Mouse (Mus musculus) liver, embryonic 11.5 days (tissue): ENCODE results near the gene Dynll2. TPM values are rescaled to one million over a fixed set of nuclear protein-coding genes. Genes with fewer than 3 reads are reported as not detected.

ENCODE experiments used
- ATAC-seq: fragments of 200-750 bp; cut with Nextera tagmentation; replicated peaks from 2 replicates; pipeline ENCODE4 v1.8.0; 2017; ENCODE audit warnings: moderate number of reproducible peaks, mild to moderate bottlenecking, moderate TSS enrichment, moderate library complexity; ENCODE audit not compliant: low FRiP score
- DNase-seq: peaks from one replicate; pipeline ENCODE4 v3.0.0-alpha.2; 2017; ENCODE audit warnings: low spot score
- H3K27ac ChIP-seq: fragments of 300-500 bp; sonication (generic); 2 replicates; pipeline ENCODE4 v1.5.1; 2014; ENCODE audit warnings: mild to moderate bottlenecking, low read depth, low read length, control low read depth
- H3K27me3 ChIP-seq: fragments of 300-500 bp; sonication (generic); replicated peaks from 2 replicates; pipeline ENCODE4 v1.6.1; 2014; ENCODE audit warnings: low read length, mixed read lengths; ENCODE audit not compliant: control insufficient read depth, insufficient read depth
- H3K36me3 ChIP-seq: fragments of 300-500 bp; sonication (generic); 2 replicates; pipeline ENCODE4 v1.6.1; 2014; ENCODE audit warnings: mild to moderate bottlenecking, low read length, moderate library complexity, mixed read lengths; ENCODE audit not compliant: control insufficient read depth, insufficient read depth
- H3K4me1 ChIP-seq: fragments of 300-500 bp; sonication (generic); replicated peaks from 2 replicates; pipeline ENCODE4 v1.6.1; 2014; ENCODE audit warnings: low read length, mixed read lengths; ENCODE audit not compliant: control insufficient read depth, insufficient read depth
- H3K4me2 ChIP-seq: fragments of 300-500 bp; sonication (generic); 2 replicates; pipeline ENCODE4 v1.6.1; 2014; ENCODE audit warnings: mild to moderate bottlenecking, control low read depth, moderate library complexity
- H3K4me3 ChIP-seq: fragments of 300-500 bp; sonication (generic); 2 replicates; pipeline ENCODE4 v1.5.1; 2014; ENCODE audit warnings: low read depth, low read length, control low read depth
- H3K9ac ChIP-seq: fragments of 300-500 bp; sonication (generic); 2 replicates; pipeline ENCODE4 v1.6.1; 2014; ENCODE audit warnings: low read depth, low read length, control low read depth
- H3K9me3 ChIP-seq: fragments of 300-500 bp; sonication (generic); 2 replicates; pipeline ENCODE4 v1.6.1; 2016; ENCODE audit warnings: low read length, inconsistent platforms, mixed read lengths; ENCODE audit not compliant: control insufficient read depth
- WGBS: fragments of 180-500 bp; shearing (Covaris S2); extraction: QIAGEN DNeasy Blood & Tissue Kit; methylation state at CpG from one replicate; pipeline ENCODE4 v1.1.7; 2014; 5-methylcytosine and 5-hydroxymethylcytosine counted together
- polyA plus RNA-seq: library from polyadenylated mRNA; unstranded; fragments of >200 nt; fragmentation: Nextera tagmentation; extraction: Ambion mirVana; gene quantifications from 2 replicates; pipeline ENCODE4 v1.2.1, GENCODE M21; 2014

Dynll2 gene
- 17.7 and 19.4 TPM in 2 replicates for polyA plus RNA-seq

GRCm38 (mm10) chr11:87986831-87987793 is at the start of gene Dynll2:
Gene Dynll2, minus strand, starts transcription at chr11:87987533.
- ATAC-seq = peak; percentile 93
- Histone ChIP-seq H3K9me3 (no peaks in the 10 kb centered on the region), H3K4me1 (peaks cover 28% of the 10 kb centered on the region), H3K4me2 (peak within 1 kb of the TSS; percentile 94), H3K4me3 (peak within 1 kb of the TSS; percentile 99), H3K27me3 (no peaks in the 10 kb centered on the region), H3K36me3 (peaks cover 16% of the 10 kb centered on the region), H3K9ac (peak within 1 kb of the TSS; percentile 97), H3K27ac (peak within 1 kb of the TSS; percentile 96)
- peak; percentile 85 for DNase-seq
- under 1% methylated on average over 102 of the region's 107 CpGs for WGBS

GRCm38 (mm10) chr11:88036761-88037251 is 49.5 kb upstream of the Dynll2 start:
- WGBS = 91% methylated on average over 10 of the region's 10 CpGs
- Histone ChIP-seq H3K27ac (no peak overlapping the region), H3K4me1 (no peaks in the 10 kb centered on the region), H3K4me2 (no peak overlapping the region), H3K9ac (no peak overlapping the region), H3K4me3 (no peak overlapping the region), H3K36me3 (no peaks in the 10 kb centered on the region), H3K9me3 (no peaks in the 10 kb centered on the region), H3K27me3 (no peaks in the 10 kb centered on the region)
- ATAC-seq = no peak
- DNase-seq = no peak

- no peaks in the 10 kb centered on the region for H3K27me3 ChIP-seq
- no peaks in the 10 kb centered on the region for H3K36me3 ChIP-seq
- H3K27ac ChIP-seq = no peak overlapping the region
- H3K4me2 ChIP-seq = no peak overlapping the region
- DNase-seq (no peak), ATAC-seq (no peak)
- 74% methylated on average over 7 of the region's 7 CpGs for WGBS
- no peaks in the 10 kb centered on the region for H3K4me1 ChIP-seq
- H3K9me3 ChIP-seq = no peaks in the 10 kb centered on the region
- H3K9ac ChIP-seq = no peak overlapping the region
- no peak overlapping the region for H3K4me3 ChIP-seq
Measured at GRCm38 (mm10) chr11:88035970-88036369, 48.6 kb upstream of the Dynll2 start.

GRCm38 (mm10) chr11:88031753-88032152 is 44.4 kb upstream of the Dynll2 start:
- H3K27me3 ChIP-seq = no peaks in the 10 kb centered on the region; the same call in 1 of the 2 replicates
- 87% methylated on average over 5 of the region's 5 CpGs for WGBS
- no peak overlapping the region for H3K9ac ChIP-seq
- DNase-seq = no peak
- H3K27ac ChIP-seq = no peak overlapping the region
- H3K4me1 ChIP-seq = no peaks in the 10 kb centered on the region
- no peak for ATAC-seq
- no peaks in the 10 kb centered on the region for H3K9me3 ChIP-seq
- no peak overlapping the region for H3K4me3 ChIP-seq
- H3K4me2 ChIP-seq = no peak overlapping the region
- no peaks in the 10 kb centered on the region for H3K36me3 ChIP-seq

- no peaks in the 10 kb centered on the region for H3K36me3 ChIP-seq
- DNase-seq (no peak), ATAC-seq (no peak)
- no peak overlapping the region for H3K4me3 ChIP-seq
- no peak overlapping the region for H3K9ac ChIP-seq
- 80% methylated on average over 2 of the region's 2 CpGs for WGBS
- H3K27ac ChIP-seq = no peak overlapping the region
- H3K4me2 ChIP-seq = no peak overlapping the region
- H3K9me3 ChIP-seq = no peaks in the 10 kb centered on the region
- no peaks in the 10 kb centered on the region; the same call in 1 of the 2 replicates for H3K27me3 ChIP-seq
- no peaks in the 10 kb centered on the region for H3K4me1 ChIP-seq
Measured at GRCm38 (mm10) chr11:88030836-88031235, 43.5 kb upstream of the Dynll2 start.

- ATAC-seq (no peak), DNase-seq (no peak)
- H3K9me3 ChIP-seq = no peaks in the 10 kb centered on the region
- H3K27me3 ChIP-seq = no peaks in the 10 kb centered on the region; the same call in 1 of the 2 replicates
- WGBS = 83% methylated on average over 7 of the region's 7 CpGs
- no peaks in the 10 kb centered on the region for H3K36me3 ChIP-seq
- no peak overlapping the region for H3K4me2 ChIP-seq
- no peaks in the 10 kb centered on the region for H3K4me1 ChIP-seq
- H3K27ac ChIP-seq = no peak overlapping the region
- no peak overlapping the region for H3K9ac ChIP-seq
- H3K4me3 ChIP-seq = no peak overlapping the region
Measured at GRCm38 (mm10) chr11:88030219-88030618, 42.9 kb upstream of the Dynll2 start.

GRCm38 (mm10) chr11:88028193-88028684 is 40.9 kb upstream of the Dynll2 start:
- DNase-seq (no peak), ATAC-seq (no peak)
- no peak overlapping the region for H3K9ac ChIP-seq
- no peaks in the 10 kb centered on the region for H3K9me3 ChIP-seq
- H3K27me3 ChIP-seq = no peaks in the 10 kb centered on the region; the same call in 1 of the 2 replicates
- no peak overlapping the region for H3K4me2 ChIP-seq
- H3K27ac ChIP-seq = no peak overlapping the region
- H3K4me3 ChIP-seq = no peak overlapping the region
- no peaks in the 10 kb centered on the region for H3K4me1 ChIP-seq
- 36% methylated on average over 16 of the region's 16 CpGs for WGBS
- H3K36me3 ChIP-seq = no peaks in the 10 kb centered on the region

- DNase-seq = no peak
- no peaks in the 10 kb centered on the region for H3K9me3 ChIP-seq
- H3K4me1 ChIP-seq = no peaks in the 10 kb centered on the region
- ATAC-seq = no peak
- H3K36me3 ChIP-seq = no peaks in the 10 kb centered on the region
- WGBS = 83% methylated on average over 9 of the region's 9 CpGs
- H3K27ac ChIP-seq = no peak overlapping the region
- H3K4me2 ChIP-seq = no peak overlapping the region
- no peak overlapping the region for H3K9ac ChIP-seq
- H3K27me3 ChIP-seq = no peaks in the 10 kb centered on the region; the same call in 1 of the 2 replicates
- no peak overlapping the region for H3K4me3 ChIP-seq
Measured at GRCm38 (mm10) chr11:88027391-88028035, 40.2 kb upstream of the Dynll2 start.
